Mouse (Mus musculus) midbrain, embryonic 13.5 days (tissue): ENCODE results near the gene Med26. TPM values are rescaled to one million over a fixed set of nuclear protein-coding genes. Genes with fewer than 3 reads are reported as not detected.

Source experiments
- ATAC-seq: fragments of 200-750 bp; cut with Nextera tagmentation; 2 replicates; pipeline ENCODE4 v1.8.0; 2017; ENCODE audit warnings: mild to moderate bottlenecking, moderate TSS enrichment, moderate library complexity
- H3K27ac ChIP-seq: fragments of 300-500 bp; sonication (generic); 2 replicates; pipeline ENCODE4 v1.5.1; 2015; ENCODE audit warnings: inconsistent platforms, mild to moderate bottlenecking, moderate library complexity
- H3K27me3 ChIP-seq: fragments of 300-500 bp; sonication (generic); 2 replicates; pipeline ENCODE4 v1.6.1; 2015; ENCODE audit warnings: mild to moderate bottlenecking, inconsistent platforms
- H3K36me3 ChIP-seq: fragments of 300-500 bp; sonication (generic); 2 replicates; pipeline ENCODE4 v1.6.1; 2015; ENCODE audit warnings: mild to moderate bottlenecking, inconsistent platforms
- H3K4me1 ChIP-seq: fragments of 300-500 bp; sonication (generic); replicated peaks from 2 replicates; pipeline ENCODE4 v1.6.1; 2015; ENCODE audit warnings: inconsistent platforms
- H3K4me2 ChIP-seq: fragments of 300-500 bp; sonication (generic); replicated peaks from 2 replicates; pipeline ENCODE4 v1.6.1; 2015; ENCODE audit warnings: moderate library complexity, mild to moderate bottlenecking, inconsistent platforms
- H3K4me3 ChIP-seq: fragments of 300-500 bp; sonication (generic); replicated peaks from 2 replicates; pipeline ENCODE4 v1.5.1; 2015; ENCODE audit warnings: mild to moderate bottlenecking, inconsistent platforms
- H3K9ac ChIP-seq: fragments of 300-500 bp; sonication (generic); replicated peaks from 2 replicates; pipeline ENCODE4 v1.6.1; 2015; ENCODE audit warnings: mild to moderate bottlenecking, inconsistent platforms
- H3K9me3 ChIP-seq: fragments of 300-500 bp; sonication (generic); 2 replicates; pipeline ENCODE4 v1.6.1; 2016; ENCODE audit warnings: mild to moderate bottlenecking, inconsistent platforms
- WGBS: fragments of 180-500 bp; shearing (Covaris S2); methylation state at CpG from one replicate; pipeline ENCODE4 v1.1.7; 2015; 5-methylcytosine and 5-hydroxymethylcytosine counted together
- polyA plus RNA-seq: library from polyadenylated mRNA; unstranded; fragments of >200 nt; fragmentation: Nextera tagmentation; extraction: Ambion mirVana; gene quantifications from 2 replicates; pipeline ENCODE4 v1.2.1, GENCODE M21; 2015

Med26 gene
- polyA plus RNA-seq = 16.6 and 17.7 TPM in 2 replicates

GRCm38 (mm10) chr8:72547802-72548643 is at the start of gene Med26:
Gene Med26, minus strand, starts transcription at chr8:72548270.
- Histone ChIP-seq H3K9ac (peak within 1 kb of the TSS; percentile 99), H3K36me3 (peaks cover 23% of the 10 kb centered on the region), H3K27ac (peak within 1 kb of the TSS; percentile 87), H3K9me3 (no peaks in the 10 kb centered on the region), H3K27me3 (no peaks in the 10 kb centered on the region), H3K4me2 (peak within 1 kb of the TSS; percentile 100), H3K4me3 (peak within 1 kb of the TSS; percentile 97), H3K4me1 (peaks cover 51% of the 10 kb centered on the region)
- under 1% methylated on average over 88 of the region's 92 CpGs for whole genome bisulfite sequencing
- ATAC-seq = peak; percentile 95

GRCm38 (mm10) chr8:72590198-72590597 is 42.1 kb upstream of the Med26 start:
- WGBS = 65% methylated on average over 2 of the region's 2 CpGs
- Histone ChIP-seq H3K4me1 (no peaks in the 10 kb centered on the region), H3K9ac (no peak overlapping the region), H3K9me3 (no peaks in the 10 kb centered on the region), H3K27me3 (no peaks in the 10 kb centered on the region), H3K4me3 (no peak overlapping the region), H3K27ac (no peak overlapping the region), H3K36me3 (no peaks in the 10 kb centered on the region), H3K4me2 (no peak overlapping the region)
- ATAC-seq = no peak

GRCm38 (mm10) chr8:72589286-72589685 is 41.2 kb upstream of the Med26 start:
- ATAC-seq = no peak
- no peaks in the 10 kb centered on the region for H3K36me3 ChIP-seq
- no peak overlapping the region for H3K4me2 ChIP-seq
- no peaks in the 10 kb centered on the region for H3K4me1 ChIP-seq
- H3K27me3 ChIP-seq = no peaks in the 10 kb centered on the region
- H3K9ac ChIP-seq = no peak overlapping the region
- H3K4me3 ChIP-seq = no peak overlapping the region
- no peaks in the 10 kb centered on the region for H3K9me3 ChIP-seq
- WGBS = 86% methylated on average over 7 of the region's 7 CpGs
- no peak overlapping the region for H3K27ac ChIP-seq

- Histone ChIP-seq H3K4me2 (no peak overlapping the region), H3K27me3 (no peaks in the 10 kb centered on the region), H3K9me3 (no peaks in the 10 kb centered on the region), H3K4me3 (no peak overlapping the region), H3K36me3 (no peaks in the 10 kb centered on the region), H3K4me1 (no peaks in the 10 kb centered on the region), H3K9ac (no peak overlapping the region), H3K27ac (no peak overlapping the region)
- 84% methylated on average over 10 of the region's 10 CpGs for WGBS
- no peak for ATAC-seq
Observed at GRCm38 (mm10) chr8:72588865-72589264, 40.8 kb upstream of the Med26 start.

- no peak for ATAC-seq
- H3K4me2 ChIP-seq = no peak overlapping the region
- H3K9ac ChIP-seq = no peak overlapping the region
- no peak overlapping the region for H3K4me3 ChIP-seq
- 73% methylated on average over 6 of the region's 6 CpGs for WGBS
- H3K36me3 ChIP-seq = no peaks in the 10 kb centered on the region
- no peaks in the 10 kb centered on the region for H3K4me1 ChIP-seq
- no peak overlapping the region for H3K27ac ChIP-seq
- no peaks in the 10 kb centered on the region for H3K27me3 ChIP-seq
- no peaks in the 10 kb centered on the region for H3K9me3 ChIP-seq
Observed at GRCm38 (mm10) chr8:72587806-72588205, 39.7 kb upstream of the Med26 start.

- Histone ChIP-seq H3K27me3 (no peaks in the 10 kb centered on the region), H3K9me3 (no peaks in the 10 kb centered on the region), H3K4me1 (no peaks in the 10 kb centered on the region), H3K4me3 (no peak overlapping the region), H3K36me3 (peaks cover 3% of the 10 kb centered on the region; the same call in 1 of the 2 replicates), H3K27ac (no peak overlapping the region), H3K9ac (no peak overlapping the region), H3K4me2 (no peak overlapping the region)
- WGBS = 84% methylated on average over 6 of the region's 6 CpGs
- ATAC-seq = no peak
Observed at GRCm38 (mm10) chr8:72584390-72584789, 36.3 kb upstream of the Med26 start.

- no peaks in the 10 kb centered on the region for H3K27me3 ChIP-seq
- no peak overlapping the region for H3K4me3 ChIP-seq
- WGBS = 89% methylated on average over 7 of the region's 7 CpGs
- no peaks in the 10 kb centered on the region for H3K9me3 ChIP-seq
- peaks cover 3% of the 10 kb centered on the region; the same call in 1 of the 2 replicates for H3K36me3 ChIP-seq
- ATAC-seq = no peak
- H3K9ac ChIP-seq = peak overlapping the region; percentile 25; the same call in 1 of the 2 replicates
- H3K4me2 ChIP-seq = no peak overlapping the region
- no peak overlapping the region for H3K27ac ChIP-seq
- H3K4me1 ChIP-seq = no peaks in the 10 kb centered on the region
Observed at GRCm38 (mm10) chr8:72583056-72583771, 35.1 kb upstream of the Med26 start.

GRCm38 (mm10) chr8:72579374-72579773 is 31.3 kb upstream of the Med26 start:
- H3K9me3 ChIP-seq = no peaks in the 10 kb centered on the region
- WGBS = 73% methylated on average over 9 of the region's 9 CpGs
- no peak overlapping the region for H3K4me2 ChIP-seq
- no peak overlapping the region for H3K9ac ChIP-seq
- H3K36me3 ChIP-seq = peaks cover 3% of the 10 kb centered on the region; the same call in 1 of the 2 replicates
- no peak for ATAC-seq
- H3K4me1 ChIP-seq = no peaks in the 10 kb centered on the region
- H3K27me3 ChIP-seq = no peaks in the 10 kb centered on the region
- no peak overlapping the region for H3K4me3 ChIP-seq
- no peak overlapping the region for H3K27ac ChIP-seq

- H3K9ac ChIP-seq = no peak overlapping the region
- H3K9me3 ChIP-seq = no peaks in the 10 kb centered on the region
- H3K36me3 ChIP-seq = peaks cover 3% of the 10 kb centered on the region; the same call in 1 of the 2 replicates
- no peaks in the 10 kb centered on the region for H3K27me3 ChIP-seq
- no peak overlapping the region for H3K4me3 ChIP-seq
- H3K4me1 ChIP-seq = peaks cover 10% of the 10 kb centered on the region
- 50% methylated on average over 1 of the region's 1 CpGs for WGBS
- ATAC-seq = no peak
- no peak overlapping the region for H3K4me2 ChIP-seq
- no peak overlapping the region for H3K27ac ChIP-seq
Observed at GRCm38 (mm10) chr8:72577941-72578340, 29.9 kb upstream of the Med26 start.

- no peak overlapping the region for H3K9ac ChIP-seq
- H3K4me1 ChIP-seq = peaks cover 16% of the 10 kb centered on the region
- no peak overlapping the region for H3K4me3 ChIP-seq
- H3K9me3 ChIP-seq = no peaks in the 10 kb centered on the region
- no peak for ATAC-seq
- H3K4me2 ChIP-seq = no peak overlapping the region
- no peak overlapping the region for H3K27ac ChIP-seq
- 73% methylated on average over 3 of the region's 3 CpGs for WGBS
- peaks cover 3% of the 10 kb centered on the region; the same call in 1 of the 2 replicates for H3K36me3 ChIP-seq
- H3K27me3 ChIP-seq = no peaks in the 10 kb centered on the region
Observed at GRCm38 (mm10) chr8:72577266-72577665, 29.2 kb upstream of the Med26 start.

GRCm38 (mm10) chr8:72575915-72576314 is 27.8 kb upstream of the Med26 start:
- no peak overlapping the region for H3K4me3 ChIP-seq
- 95% methylated on average over 6 of the region's 6 CpGs for WGBS
- no peak for ATAC-seq
- peaks cover 3% of the 10 kb centered on the region; the same call in 1 of the 2 replicates for H3K36me3 ChIP-seq
- H3K27ac ChIP-seq = no peak overlapping the region
- H3K27me3 ChIP-seq = no peaks in the 10 kb centered on the region
- peaks cover 25% of the 10 kb centered on the region for H3K4me1 ChIP-seq
- no peak overlapping the region for H3K9ac ChIP-seq
- H3K4me2 ChIP-seq = no peak overlapping the region
- H3K9me3 ChIP-seq = no peaks in the 10 kb centered on the region

GRCm38 (mm10) chr8:72573450-72573849 is 25.4 kb upstream of the Med26 start:
- 0 out of 2 replicates have a peak overlapping the region, but pooled peaks have one; percentile 3 for H3K4me3 ChIP-seq
- peaks cover 10% of the 10 kb centered on the region for H3K36me3 ChIP-seq
- 66% methylated on average over 6 of the region's 6 CpGs for WGBS
- H3K4me2 ChIP-seq = peak overlapping the region; percentile 97; the same call in 1 of the 2 replicates
- H3K27ac ChIP-seq = no peak overlapping the region
- H3K4me1 ChIP-seq = peaks cover 42% of the 10 kb centered on the region
- H3K9me3 ChIP-seq = no peaks in the 10 kb centered on the region
- no peak overlapping the region for H3K9ac ChIP-seq
- no peaks in the 10 kb centered on the region for H3K27me3 ChIP-seq
- ATAC-seq = no peak
